Mouse (Mus musculus) CH12.LX (cell line): ENCODE measurements at regions not wholly inside any gene's neighbourhood (a gene's known extent, or its start where the extent isn't known, plus 50 kb on each side); places are given as distances from the start of the nearest gene placed in this dataset.
A peak's percentile ranks its signal among the peaks of the same experiment; 100 is the strongest.

Experiments used
- DNase-seq: peaks from one replicate; pipeline ENCODE4 v3.0.0-alpha.2; 2013; ENCODE audit errors: extremely low read depth
- H3K27ac ChIP-seq: 2 replicates; pipeline ENCODE4 v1.5.1; 2012; ENCODE audit warnings: low read depth, mild to moderate bottlenecking, control low read depth, moderate library complexity; ENCODE audit not compliant: insufficient read depth
- H3K27me3 ChIP-seq: replicated peaks from 2 replicates; pipeline ENCODE3; 2012; ENCODE audit warnings: inconsistent platforms
- H3K36me3 ChIP-seq, 2 experiments: replicated peaks in 1 of 2; 2 replicates each; pipeline versions ENCODE3 to v1.6.1; 2012; ENCODE audit warnings: inconsistent platforms in 1 of 2, low read length in 1 of 2, mild to moderate bottlenecking in 1 of 2, mixed read lengths in 1 of 2, moderate library complexity in 1 of 2; ENCODE audit not compliant: control insufficient read depth in 1 of 2, insufficient read depth in 1 of 2
- H3K4me1 ChIP-seq, 2 experiments: 2 replicates each; pipeline ENCODE4 v1.6.1; 2012; ENCODE audit warnings: inconsistent platforms in 1 of 2, moderate library complexity in 1 of 2; ENCODE audit not compliant: insufficient read depth in 2 of 2, control insufficient read depth in 1 of 2
- H3K4me2 ChIP-seq: 2 replicates; pipeline ENCODE4 v1.6.1; 2012; ENCODE audit warnings: low read depth, mild to moderate bottlenecking, control low read depth; ENCODE audit not compliant: poor library complexity, insufficient read depth, severe bottlenecking
- H3K4me3 ChIP-seq, 3 experiments: fragments of 150-350 bp in 1 of 3; sonication (generic) in 1 of 3; replicated peaks in 1 of 3; 2 replicates each; pipeline versions ENCODE3 to v1.5.1; 2011 to 2012; ENCODE audit warnings: low read depth in 2 of 3, low read length in 2 of 3, mild to moderate bottlenecking in 2 of 3, moderate library complexity in 2 of 3, control low read depth in 1 of 3, improper control_type of control experiment in 1 of 3, inconsistent platforms in 1 of 3, mixed read lengths in 1 of 3; ENCODE audit not compliant: poor library complexity in 1 of 3
- H3K79me2 ChIP-seq: replicated peaks from 2 replicates; pipeline ENCODE4 v1.6.1; 2012; ENCODE audit warnings: mild to moderate bottlenecking, moderate library complexity; ENCODE audit not compliant: control insufficient read depth, poor library complexity, insufficient read depth, severe bottlenecking; ENCODE audit errors: extremely low read depth
- H3K9ac ChIP-seq: 2 replicates; pipeline ENCODE4 v1.6.1; 2012; ENCODE audit warnings: low read depth, mild to moderate bottlenecking, control low read depth, moderate library complexity; ENCODE audit not compliant: insufficient read depth
- H3K9me3 ChIP-seq: replicated peaks from 2 replicates; pipeline ENCODE3; 2012; ENCODE audit warnings: low read length, inconsistent platforms, mixed read lengths
- BHLHE40 ChIP-seq: IDR thresholded peaks from 2 replicates; pipeline ENCODE4 v1.6.1; 2011; ENCODE audit warnings: mild to moderate bottlenecking, low read depth, low read length, improper control_type of control experiment
- CHD1 ChIP-seq: IDR thresholded peaks from 2 replicates; pipeline ENCODE4 v1.6.1; 2012; ENCODE audit warnings: low read depth, low read length, improper control_type of control experiment, inconsistent platforms
- E2F4 ChIP-seq: IDR thresholded peaks from 2 replicates; pipeline ENCODE4 v1.6.1; 2011; ENCODE audit warnings: low read depth, low read length, improper control_type of control experiment; ENCODE audit not compliant: insufficient replicate concordance
- EP300 ChIP-seq: IDR thresholded peaks from 2 replicates; pipeline ENCODE4 v1.6.1; 2011; ENCODE audit warnings: low read length, improper control_type of control experiment
- ETS1 ChIP-seq: conservative IDR thresholded peaks from 2 replicates; pipeline ENCODE4 v1.6.1; 2012; ENCODE audit warnings: low read depth, mild to moderate bottlenecking, inconsistent platforms, low read length, improper control_type of control experiment, moderate library complexity
- HCFC1 ChIP-seq: IDR thresholded peaks from 2 replicates; pipeline ENCODE4 v1.6.1; 2012; ENCODE audit warnings: low read depth, mild to moderate bottlenecking, inconsistent platforms, low read length, improper control_type of control experiment
- JUND ChIP-seq: conservative IDR thresholded peaks from 2 replicates; pipeline ENCODE4 v1.6.1; 2011; ENCODE audit warnings: low read depth, low read length, improper control_type of control experiment
- MAFK ChIP-seq: IDR thresholded peaks from 2 replicates; pipeline ENCODE4 v1.6.1; 2011; ENCODE audit warnings: low read length, improper control_type of control experiment; ENCODE audit not compliant: insufficient replicate concordance
- MAZ ChIP-seq: IDR thresholded peaks from 2 replicates; pipeline ENCODE4 v1.6.1; 2012; ENCODE audit warnings: low read depth, mild to moderate bottlenecking, inconsistent platforms, low read length, improper control_type of control experiment, moderate library complexity
- MEF2A ChIP-seq: IDR thresholded peaks from 2 replicates; pipeline ENCODE4 v1.6.1; 2014; ENCODE audit warnings: low read depth, mild to moderate bottlenecking, inconsistent platforms, low read length, improper control_type of control experiment, borderline replicate concordance
- MYC ChIP-seq: IDR thresholded peaks from 2 replicates; pipeline ENCODE4 v1.6.1; 2011; ENCODE audit warnings: low read depth, mild to moderate bottlenecking, improper control_type of control experiment, low read length
- NELFE ChIP-seq: IDR thresholded peaks from 2 replicates; pipeline ENCODE4 v1.6.1; 2011; ENCODE audit warnings: low read depth, low read length, improper control_type of control experiment
- PAX5 ChIP-seq: IDR thresholded peaks from 2 replicates; pipeline ENCODE4 v1.6.1; 2012; ENCODE audit warnings: low read length, inconsistent platforms, mixed read lengths
- UBTF ChIP-seq: IDR thresholded peaks from 2 replicates; pipeline ENCODE4 v1.6.1; 2012; ENCODE audit warnings: low read depth, mild to moderate bottlenecking, inconsistent platforms, low read length, improper control_type of control experiment, moderate library complexity
- ZC3H11A ChIP-seq: IDR thresholded peaks from 2 replicates; pipeline ENCODE4 v1.6.1; 2012; ENCODE audit warnings: low read depth, mild to moderate bottlenecking, inconsistent platforms, low read length, improper control_type of control experiment
- ZNF384 ChIP-seq: IDR thresholded peaks from 2 replicates; pipeline ENCODE4 v1.6.1; 2012; ENCODE audit warnings: low read depth, low read length, improper control_type of control experiment, inconsistent platforms
- dilution Hi-C: fragments of 300-500 bp; cut with MboI; formaldehyde crosslinking; loops from 2 replicates; pipeline ENCODE4 v1.14.3; 2020; ENCODE audit warnings: low sequenced_read_pairs; ENCODE audit not compliant: extremely low pct_unique_long_range_greater_than_20kb, extremely low pct_ligation_motif_present
- in situ Hi-C: fragments of 300-500 bp; cut with MboI; formaldehyde crosslinking; loops from 3 replicates; pipeline ENCODE4 v1.14.3; 2019; ENCODE audit warnings: low sequenced_read_pairs, low pct_ligation_motif_present, low pct_unique_long_range_greater_than_20kb, mixed read lengths

DNA sequence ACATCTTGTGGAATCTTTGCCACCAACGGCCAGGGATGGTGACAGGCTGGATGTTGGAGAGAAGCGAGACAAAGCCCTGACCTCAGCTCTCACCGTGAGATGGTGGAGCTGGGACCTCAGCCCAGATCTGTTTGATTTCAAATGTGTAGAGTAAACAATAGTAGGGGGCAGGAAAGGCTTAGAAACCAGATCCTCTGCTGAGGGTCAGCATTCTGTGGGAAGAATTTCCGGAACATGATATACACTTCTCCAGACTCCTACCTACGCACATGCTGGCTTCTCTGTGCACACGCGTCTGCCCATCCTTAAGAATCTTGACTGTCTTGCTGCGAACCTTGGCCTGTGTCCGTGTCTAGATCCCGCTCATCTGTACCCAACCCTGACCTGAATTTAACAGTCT, 129.7 kb downstream of the Plpp3 start:
- no peak for DNase-seq
- H3K4me1 ChIP-seq = peaks cover 65 to 92% of the 10 kb centered on the region in 2 experiments
- H3K27me3 ChIP-seq = no peaks in the 10 kb centered on the region
- dilution Hi-C loops = no loop called here
- H3K4me2 ChIP-seq = no peak overlapping the region
- no peaks in the 10 kb centered on the region for H3K79me2 ChIP-seq
- H3K9ac ChIP-seq = no peak overlapping the region; the same call in 1 of the 2 replicates
- no peak overlapping the region for H3K4me3 ChIP-seq
- no peaks in the 10 kb centered on the region for H3K9me3 ChIP-seq
- no peaks in the 10 kb centered on the region for H3K36me3 ChIP-seq
- TF ChIP-seq MEF2A (no peak), UBTF (0 out of 2 replicates have a peak, but pooled peaks have one; percentile 2)
- TF ChIP-seq, all 38 proteins: peak for 1
- in situ Hi-C loops = no loop called here
- H3K27ac ChIP-seq = peak overlapping the region; percentile 71

DNA sequence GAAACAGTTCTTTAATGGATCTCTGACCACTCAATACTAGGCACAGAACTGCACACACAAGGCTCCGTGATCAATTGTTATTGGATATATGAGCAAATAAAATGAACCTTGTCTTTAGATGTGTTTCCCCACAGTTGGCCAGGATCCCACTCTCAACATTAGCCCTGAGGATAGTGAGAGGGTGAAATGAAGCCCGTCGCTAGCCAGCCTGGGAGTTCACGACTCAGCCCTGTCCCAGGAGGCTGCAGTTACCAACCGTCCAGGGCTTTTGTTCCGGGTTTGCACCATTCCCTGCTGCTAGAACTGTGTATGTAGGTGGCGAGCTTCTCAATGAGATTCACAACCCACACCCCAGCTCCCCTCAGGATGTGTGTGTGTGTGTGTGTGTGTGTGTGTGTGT, 130.3 kb downstream of the Plpp3 start:
- Histone ChIP-seq H3K9ac (no peak overlapping the region), H3K27me3 (no peaks in the 10 kb centered on the region), H3K27ac (no peak overlapping the region), H3K9me3 (no peaks in the 10 kb centered on the region), H3K4me1 (peaks cover 68 to 91% of the 10 kb centered on the region in 2 experiments), H3K36me3 (no peaks in the 10 kb centered on the region), H3K4me3 (no peak overlapping the region), H3K79me2 (no peaks in the 10 kb centered on the region), H3K4me2 (no peak overlapping the region)
- TF ChIP-seq MAFK (no peak), JUND (no peak), PAX5 (no peak), MYC (no peak), CHD1 (no peak), ZNF384 (no peak), E2F4 (no peak), ZC3H11A (no peak), UBTF (no peak)
- dilution Hi-C loops (no loop called here), in situ Hi-C loops (no loop called here)
- no peak for DNase-seq

DNA sequence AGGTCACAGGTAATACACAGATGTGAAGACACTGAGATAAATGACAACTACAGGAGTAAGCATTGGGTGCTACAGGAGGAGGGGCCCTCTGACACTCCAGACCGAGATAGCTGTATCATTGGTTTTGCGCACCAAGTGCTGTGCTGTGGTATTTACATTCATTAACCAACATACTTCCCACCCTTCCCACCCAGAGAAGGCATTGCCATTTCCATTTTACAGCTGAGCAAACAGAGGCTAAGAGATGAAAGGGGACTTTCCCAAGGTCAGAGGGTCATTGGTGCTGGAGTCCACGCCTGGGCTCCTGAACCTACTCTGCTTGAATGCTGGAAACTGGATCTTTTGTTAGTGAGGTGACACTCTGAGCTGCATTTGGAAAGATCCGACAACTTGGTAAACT, 132.5 kb downstream of the Plpp3 start:
- Histone ChIP-seq H3K36me3 (no peaks in the 10 kb centered on the region), H3K9me3 (no peaks in the 10 kb centered on the region), H3K27me3 (no peaks in the 10 kb centered on the region), H3K4me2 (no peak overlapping the region), H3K27ac (no peak overlapping the region), H3K4me3 (no peak overlapping the region), H3K79me2 (no peaks in the 10 kb centered on the region), H3K4me1 (peaks cover 52 to 68% of the 10 kb centered on the region in 2 experiments), H3K9ac (no peak overlapping the region)
- TF ChIP-seq MAZ (no peak), HCFC1 (no peak), NELFE (no peak), EP300 (no peak), ETS1 (0 out of 2 replicates have a peak, but pooled peaks have one; percentile 1), BHLHE40 (no peak), ZC3H11A (no peak)
- no peak for DNase-seq
- dilution Hi-C loops = no loop called here
- in situ Hi-C loops = no loop called here
